Mouse (Mus musculus) liver, adult 2 months (tissue): ENCODE measurements around the gene Ctnnd1.

Experiments used
- CTCF ChIP-seq: fragments of 200-500 bp; IDR thresholded peaks from 2 replicates; pipeline ENCODE4 v1.5.1; 2011; ENCODE audit warnings: low read depth, low read length, control low read depth
- POLR2A ChIP-seq: fragments of 200-500 bp; IDR thresholded peaks from 2 replicates; pipeline ENCODE4 v1.6.1; 2011; ENCODE audit warnings: low read length, control low read depth; ENCODE audit not compliant: insufficient read depth; ENCODE audit errors: extremely low read depth

DNA sequence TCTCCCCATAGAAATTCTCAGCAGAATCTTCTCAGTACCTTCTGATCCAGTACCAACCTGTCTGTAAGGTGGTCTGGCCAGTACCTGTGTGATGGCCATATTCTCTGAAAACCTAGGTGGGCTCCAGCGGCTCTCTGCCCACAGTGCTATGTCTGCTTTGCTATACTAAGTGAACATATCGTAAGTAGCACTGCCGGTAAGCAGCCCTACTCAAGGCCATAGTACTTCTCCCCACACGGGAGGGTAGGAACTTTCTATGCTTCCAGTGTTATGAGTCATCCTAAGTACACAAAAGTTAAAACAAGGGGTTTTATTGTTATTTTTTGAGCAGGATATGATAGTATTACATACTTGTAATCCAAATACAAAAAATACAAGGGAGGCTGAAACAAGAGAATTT lies 16.6 kb downstream of the Ctnnd1 start:
- TF ChIP-seq CTCF (no peak), POLR2A (no peak)
